Mouse (Mus musculus) ES-Bruce4 (cell line): ENCODE data around the gene Hrh3.

Source experiments
- EP300 ChIP-seq: IDR thresholded peaks from 2 replicates; pipeline ENCODE4 v1.6.1; 2011; ENCODE audit warnings: low read depth, low read length; ENCODE audit not compliant: insufficient read depth
- POLR2A ChIP-seq: IDR thresholded peaks from one replicate; pipeline ENCODE4 v1.8.1; 2011; ENCODE audit warnings: low read length; ENCODE audit not compliant: insufficient read depth

GRCm38 (mm10) chr2:180069770-180070480 lies 34.4 kb downstream of the Hrh3 start:
- TF ChIP-seq POLR2A (no peak), EP300 (no peak)
